Mouse (Mus musculus) 3T3-L1 (cell line): Measurements from ENCODE around the gene Zmiz1.

Experiments used
- DNase-seq: peaks from one replicate; pipeline ENCODE4 v3.0.0-alpha.2; 2015; ENCODE audit warnings: low read depth, low spot score

Zmiz1 gene

GRCm38 (mm10) chr14:25472096-25472861, 13.3 kb downstream of the Zmiz1 start:
- DNase-seq = peak; percentile 38

- no peak for DNase-seq
These were observed 14.1 kb downstream of the Zmiz1 start for GRCm38 (mm10) chr14:25472981-25473649.

DNA sequence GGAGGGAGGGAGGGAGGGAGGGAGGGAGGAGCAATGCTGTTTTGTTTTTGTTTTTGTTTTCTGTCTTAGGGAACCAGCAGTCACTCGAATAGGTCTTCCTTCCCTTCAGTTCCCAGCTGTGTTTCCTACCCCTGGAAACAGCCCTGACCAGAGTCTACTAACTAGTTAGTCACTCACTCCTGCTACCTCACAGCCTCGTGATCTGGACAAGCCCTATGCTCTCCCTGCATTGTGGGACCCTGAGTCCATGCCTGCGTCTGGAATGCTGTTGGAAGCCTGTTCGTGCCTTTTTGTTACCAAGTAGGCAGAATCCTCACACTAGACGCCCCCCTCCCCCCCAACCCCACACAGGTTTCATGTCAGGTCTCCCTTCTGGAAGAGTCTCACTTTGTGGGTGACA, 15.0 kb downstream of the Zmiz1 start:
- peak; percentile 45 for DNase-seq

DNA sequence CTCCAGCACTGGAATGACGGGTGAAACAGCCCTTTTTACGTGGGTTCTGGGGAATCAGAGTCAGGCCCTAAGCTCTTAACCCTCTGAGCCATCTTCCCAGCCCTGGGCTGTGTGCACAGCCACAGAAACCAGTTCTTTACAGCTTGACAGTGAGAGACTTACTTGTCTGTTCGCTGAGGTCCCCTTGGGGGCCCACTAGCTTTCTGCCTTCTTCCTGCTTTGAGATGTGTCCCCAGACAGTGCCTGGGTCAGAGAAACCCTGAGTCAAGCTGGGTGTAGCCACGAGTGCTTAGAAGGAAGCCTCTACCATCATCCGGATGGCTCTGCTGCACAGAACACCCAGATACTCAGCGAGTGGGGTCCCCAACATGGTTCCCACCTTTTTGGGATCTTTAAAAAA, 15.7 kb downstream of the Zmiz1 start:
- DNase-seq = no peak

DNA sequence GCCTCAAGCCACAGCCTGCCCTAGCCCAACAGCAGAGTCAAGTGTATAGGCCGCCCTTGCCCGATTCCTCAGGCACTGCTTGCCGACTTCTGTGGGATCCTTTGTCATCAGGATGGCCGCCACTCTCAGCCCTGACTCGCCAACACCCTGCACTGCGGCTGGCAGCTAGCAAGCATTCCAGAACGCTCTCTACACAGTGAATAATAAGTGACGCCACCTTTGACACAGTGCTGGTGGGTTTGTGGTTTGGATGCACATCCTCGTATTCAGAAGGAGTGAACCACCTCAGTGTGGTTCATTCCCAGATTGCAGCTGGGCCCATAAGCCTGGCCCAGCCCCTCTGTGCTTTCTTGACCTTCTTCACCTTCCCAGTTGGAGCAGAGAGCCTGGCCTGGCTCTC, 17.1 kb downstream of the Zmiz1 start:
- peak; percentile 89 for DNase-seq

GRCm38 (mm10) chr14:25476453-25476852, 17.5 kb downstream of the Zmiz1 start:
- no peak for DNase-seq

DNA sequence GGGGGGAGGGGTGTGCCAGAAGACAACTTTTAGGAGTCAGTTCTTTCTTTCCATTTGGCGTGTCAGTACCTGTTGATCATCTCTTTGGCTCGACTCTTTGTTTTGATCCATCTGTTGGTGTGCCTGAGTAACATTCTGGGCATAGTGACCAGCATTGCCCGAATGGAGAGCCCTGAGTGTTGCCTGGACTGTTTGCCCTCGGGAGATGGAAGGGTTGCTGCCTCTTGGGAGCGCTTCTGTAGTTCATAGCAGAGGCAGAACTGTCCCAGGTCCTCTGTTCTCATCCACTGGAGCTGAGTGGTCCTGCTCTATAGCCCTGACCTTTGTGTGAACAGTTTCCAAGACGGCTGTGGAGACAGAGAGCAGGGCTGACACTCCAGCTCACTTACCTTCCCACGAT, 18.3 kb downstream of the Zmiz1 start:
- no peak for DNase-seq

GRCm38 (mm10) chr14:25478257-25478656, 19.3 kb downstream of the Zmiz1 start:
- DNase-seq = no peak

DNA sequence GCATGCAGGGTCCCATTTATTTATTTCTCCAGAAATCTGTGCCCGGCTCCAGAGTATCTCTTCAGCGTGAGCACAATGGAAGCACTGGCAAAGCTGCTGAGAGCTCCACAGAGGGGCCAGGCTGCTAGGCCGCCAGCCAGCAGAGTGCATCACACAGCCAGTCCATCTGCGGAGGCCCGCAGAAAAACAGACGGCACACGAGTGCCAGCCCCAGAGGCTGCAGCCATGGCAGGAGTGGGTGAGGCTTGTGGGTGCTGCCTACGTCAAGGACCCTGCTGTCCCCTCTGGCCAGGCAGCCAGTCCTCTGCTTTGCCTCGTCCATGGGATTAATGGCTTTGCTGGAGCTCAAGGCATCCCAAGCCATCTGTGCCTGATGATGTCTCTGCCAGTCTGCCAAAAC, 19.8 kb downstream of the Zmiz1 start:
- DNase-seq = no peak

- no peak for DNase-seq
These were observed 20.9 kb downstream of the Zmiz1 start for GRCm38 (mm10) chr14:25479841-25480252.

DNA sequence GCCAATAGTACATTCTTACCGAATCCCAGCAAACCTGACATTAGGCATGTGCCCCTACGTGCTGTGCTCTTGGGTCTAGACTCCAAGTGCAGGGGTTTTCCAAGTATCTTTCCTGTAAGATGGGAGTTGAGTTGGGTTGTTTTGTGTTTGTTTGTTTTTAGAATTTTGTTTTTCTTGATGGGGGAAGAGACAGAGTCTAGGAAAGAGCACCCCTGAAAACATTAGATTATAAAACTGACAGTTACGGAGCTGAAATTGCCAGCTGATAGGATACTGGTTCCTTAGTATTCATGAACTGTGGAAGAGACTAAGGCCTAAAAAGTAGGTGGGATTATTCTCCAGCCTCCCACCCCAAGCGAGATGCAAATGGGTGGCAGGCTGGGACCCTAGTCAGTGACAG, 21.5 kb downstream of the Zmiz1 start:
- no peak for DNase-seq

DNA sequence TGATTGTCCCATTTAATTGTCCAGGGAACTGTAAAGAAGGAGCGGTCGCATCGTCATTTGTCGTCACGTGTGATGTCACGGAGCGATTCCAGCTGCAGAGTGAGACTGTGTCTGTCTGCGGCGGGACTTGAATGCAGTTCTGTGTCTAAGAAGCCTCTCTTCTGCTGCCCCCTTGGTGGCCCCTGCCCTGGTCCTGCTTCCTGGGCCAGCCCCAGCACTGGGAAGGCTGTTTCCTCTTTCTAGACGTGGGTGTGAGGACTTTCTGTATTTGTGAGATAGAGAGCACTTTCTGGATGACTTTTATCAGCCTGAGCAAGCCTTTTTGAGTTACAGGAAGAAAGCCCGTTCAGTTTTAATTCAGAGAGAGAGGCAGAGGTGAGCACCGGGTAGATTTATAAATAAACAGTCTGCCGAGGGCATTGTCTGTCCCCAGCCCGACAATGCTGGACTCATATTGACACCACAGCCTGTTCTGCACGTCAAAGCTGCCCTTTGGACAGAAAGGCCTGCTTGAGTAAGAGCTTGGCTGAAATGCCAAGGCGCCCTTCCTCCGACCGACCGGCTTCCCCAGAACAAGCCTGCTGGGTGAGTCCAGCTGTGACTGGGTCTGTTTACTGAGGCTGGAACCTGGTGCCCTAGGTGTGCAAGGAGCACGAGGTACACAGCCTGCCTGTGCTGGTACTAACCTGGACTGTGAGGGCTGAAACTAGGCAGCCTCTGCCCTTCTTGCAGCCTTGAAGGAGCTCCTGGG, 22.1 kb downstream of the Zmiz1 start:
- no peak for DNase-seq

- no peak for DNase-seq
These were observed 22.8 kb downstream of the Zmiz1 start for GRCm38 (mm10) chr14:25481667-25482331.

DNA sequence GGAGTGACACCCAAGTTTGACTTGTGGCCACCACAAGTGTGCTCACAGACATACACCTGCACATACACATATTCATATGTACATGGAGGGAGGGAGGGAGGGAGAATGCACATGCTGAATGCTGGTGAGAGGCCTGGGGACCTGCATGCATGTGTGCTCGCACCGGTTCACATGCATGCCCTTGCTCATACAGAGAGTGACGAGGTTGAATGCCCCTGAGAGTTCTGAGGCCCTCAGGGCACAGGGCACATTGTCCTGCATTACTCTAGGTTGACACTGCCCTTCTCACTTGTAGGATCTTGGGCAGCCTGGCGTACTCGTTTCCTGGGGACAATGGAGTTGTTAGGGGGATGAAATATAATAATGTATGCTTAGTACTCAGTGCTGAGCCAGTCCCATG, 23.4 kb downstream of the Zmiz1 start:
- DNase-seq = no peak

DNA sequence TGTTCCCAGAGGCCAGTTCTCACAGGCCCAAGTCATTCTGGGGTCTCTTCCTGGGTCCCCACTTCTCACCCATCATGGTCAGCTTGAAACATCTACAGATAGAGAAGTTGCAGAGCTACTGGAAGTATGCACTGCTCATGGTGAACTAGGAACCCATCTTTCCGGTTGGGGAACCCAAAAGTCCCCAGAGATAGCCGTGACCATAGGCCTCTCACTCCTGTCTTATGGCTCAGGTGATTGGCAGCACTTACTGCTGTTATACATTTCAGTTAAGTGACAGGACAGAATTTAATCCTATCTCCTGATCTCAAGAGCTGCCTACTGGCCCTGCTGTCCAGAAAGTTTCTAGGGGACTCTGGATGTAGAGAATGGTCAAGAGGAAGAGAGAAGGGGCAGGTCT, 24.3 kb downstream of the Zmiz1 start:
- DNase-seq = no peak

- no peak for DNase-seq
These were observed 25.1 kb downstream of the Zmiz1 start for GRCm38 (mm10) chr14:25484049-25484448.

- DNase-seq = no peak
These were observed 27.2 kb downstream of the Zmiz1 start for GRCm38 (mm10) chr14:25486220-25486619.

DNA sequence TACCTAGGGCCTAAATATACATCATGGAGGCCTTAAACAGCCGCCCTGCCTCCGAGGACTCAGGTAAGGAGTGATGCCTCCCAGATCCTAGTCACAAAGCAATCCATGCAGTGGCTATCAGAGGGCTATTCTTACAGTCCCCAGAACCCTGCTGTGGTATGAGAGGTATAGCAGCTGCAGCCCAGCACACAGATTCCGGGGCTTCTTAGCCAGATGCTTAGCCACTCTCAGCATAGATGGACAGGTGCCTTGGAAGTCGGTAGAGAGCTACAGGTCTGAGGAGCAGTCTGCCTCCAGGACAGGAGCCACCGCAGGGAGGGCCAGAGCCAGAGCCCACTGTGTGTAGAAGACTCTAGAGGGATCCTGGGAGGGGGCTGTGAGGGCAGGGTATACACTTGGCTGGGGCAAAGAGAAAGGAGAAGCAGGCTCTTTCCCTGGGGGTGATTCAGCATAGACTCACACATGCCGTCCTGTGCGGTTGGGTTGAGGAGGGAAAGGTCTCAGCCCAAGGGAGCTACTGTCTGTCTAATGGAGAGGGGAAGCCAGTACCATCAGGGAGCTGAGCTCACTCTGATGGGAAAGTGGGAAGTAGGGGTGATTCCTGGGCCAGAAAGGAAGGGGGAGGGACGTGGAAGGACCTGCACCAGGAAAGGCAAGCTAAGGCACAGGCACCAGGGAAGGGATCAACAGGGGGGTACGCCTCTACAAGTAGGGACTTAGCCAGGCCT, 27.9 kb downstream of the Zmiz1 start:
- peak; percentile 76 for DNase-seq

- no peak for DNase-seq
These were observed 28.5 kb downstream of the Zmiz1 start for GRCm38 (mm10) chr14:25487470-25487955.

GRCm38 (mm10) chr14:25488097-25488613, 29.2 kb downstream of the Zmiz1 start:
- peak; percentile 66 for DNase-seq
